Mouse (Mus musculus): ENCODE data around the gene Tnik. TPM values are rescaled to one million over a fixed set of nuclear protein-coding genes. Genes with fewer than 3 reads are reported as not detected.

Gene Tnik
- polyA plus RNA-seq, 2 experiments from 2014 or later = 44.9 to 49.8 TPM

DNA sequence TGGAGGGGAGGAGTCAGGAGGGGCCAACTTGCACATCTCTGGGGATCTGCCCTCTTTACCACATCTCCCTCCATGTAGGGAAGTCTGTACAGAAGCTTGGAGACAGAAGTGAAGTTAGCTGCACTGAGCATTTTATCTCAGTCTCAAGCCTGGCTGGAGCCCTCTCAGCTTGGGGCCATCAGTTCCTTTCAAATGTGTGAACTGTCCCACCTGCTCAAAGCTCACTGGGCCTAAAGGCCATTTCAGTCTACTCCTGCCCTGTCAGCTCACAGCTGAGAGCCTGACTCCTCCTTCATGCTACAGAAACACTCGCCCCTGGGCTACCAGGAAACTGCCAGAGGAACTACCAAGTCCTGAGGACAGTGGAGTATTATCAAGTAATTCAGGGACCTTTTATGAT lies 288.7 kb downstream of the Tnik start:
- no peak for ATAC-seq

GRCm38 (mm10) chr3:28554934-28555333 lies 291.9 kb downstream of the Tnik start:
- ATAC-seq = no peak

- no peak for ATAC-seq
Measured at GRCm38 (mm10) chr3:28555795-28556570, 293.0 kb downstream of the Tnik start.

GRCm38 (mm10) chr3:28558328-28558871 lies 295.4 kb downstream of the Tnik start:
- no peak for ATAC-seq

DNA sequence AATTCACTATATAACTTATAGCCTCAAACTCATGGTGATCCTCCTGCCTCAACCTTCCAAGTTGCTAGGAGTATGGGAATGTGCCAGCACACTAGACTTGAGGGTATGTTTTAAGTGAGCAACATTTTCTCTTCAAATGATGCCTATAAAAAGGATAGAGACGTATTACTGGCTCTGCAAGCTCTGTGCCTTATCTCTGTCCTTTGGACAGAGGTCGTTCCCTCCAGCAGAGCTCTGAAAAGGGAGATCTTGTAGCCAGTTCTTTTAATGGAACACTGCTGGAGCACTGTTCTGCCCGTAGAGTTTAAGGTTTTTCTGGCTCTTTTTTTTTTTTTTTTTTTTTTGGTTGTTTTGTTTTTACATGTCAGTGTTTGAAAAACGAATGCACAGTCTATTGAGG lies 298.4 kb downstream of the Tnik start:
- no peak for ATAC-seq

DNA sequence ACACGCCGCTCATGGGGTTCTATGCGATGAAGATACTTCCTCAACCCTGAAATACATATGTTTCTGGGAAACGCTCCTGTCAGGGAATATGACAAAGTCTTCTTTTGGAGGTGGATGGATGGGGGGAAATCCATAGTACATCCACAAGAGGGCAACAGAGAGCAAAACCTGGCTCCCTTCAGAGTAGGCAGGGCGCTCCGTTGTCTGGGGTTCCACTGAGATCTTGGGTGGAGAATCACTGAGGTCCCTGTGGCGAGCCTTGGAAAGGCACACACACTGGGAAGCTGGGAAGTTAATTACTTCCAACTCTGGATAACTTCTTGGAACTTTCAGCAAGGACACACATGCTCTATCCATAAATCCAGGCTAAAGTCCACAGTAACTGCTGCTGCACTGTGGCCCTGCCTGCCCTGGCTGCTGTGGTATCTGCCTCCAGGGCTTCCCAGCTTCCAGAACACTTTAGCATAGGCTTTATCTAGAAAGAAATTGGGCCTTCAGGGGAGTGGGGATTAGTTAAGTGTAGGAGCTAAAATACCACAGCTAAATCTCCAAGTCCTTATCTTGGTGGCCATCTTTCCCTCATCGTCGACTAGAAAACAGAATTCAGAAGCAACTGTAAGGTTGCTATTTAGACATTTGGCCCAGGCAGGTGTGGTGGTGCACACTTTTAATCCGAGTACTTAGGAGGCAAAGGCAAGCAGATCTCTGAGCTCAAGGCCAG lies 299.8 kb downstream of the Tnik start:
- peak; percentile 49 for ATAC-seq

GRCm38 (mm10) chr3:28564370-28565357 lies 301.6 kb downstream of the Tnik start:
- no peak for ATAC-seq

DNA sequence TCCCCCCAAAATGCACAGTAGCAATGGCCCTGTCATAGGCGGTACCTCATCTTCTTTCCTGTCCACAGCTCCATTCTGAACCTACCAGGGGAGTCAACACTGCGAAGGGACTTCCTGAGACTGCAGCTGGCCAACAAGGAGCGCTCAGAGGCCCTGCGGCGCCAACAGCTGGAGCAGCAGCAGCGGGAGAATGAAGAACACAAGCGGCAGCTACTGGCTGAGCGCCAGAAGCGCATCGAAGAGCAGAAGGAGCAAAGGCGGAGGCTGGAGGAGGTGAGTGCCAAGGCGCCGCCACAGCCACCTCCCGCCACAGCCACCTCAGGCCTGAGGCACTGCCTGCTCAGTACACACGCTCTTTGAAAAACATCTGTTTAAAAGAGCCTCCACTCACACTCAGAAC lies 314.3 kb downstream of the Tnik start:
- ATAC-seq = no peak

- ATAC-seq = no peak
Measured at GRCm38 (mm10) chr3:28578950-28579615, 316.1 kb downstream of the Tnik start.

GRCm38 (mm10) chr3:28585750-28586465 lies 322.9 kb downstream of the Tnik start:
- ATAC-seq = no peak

DNA sequence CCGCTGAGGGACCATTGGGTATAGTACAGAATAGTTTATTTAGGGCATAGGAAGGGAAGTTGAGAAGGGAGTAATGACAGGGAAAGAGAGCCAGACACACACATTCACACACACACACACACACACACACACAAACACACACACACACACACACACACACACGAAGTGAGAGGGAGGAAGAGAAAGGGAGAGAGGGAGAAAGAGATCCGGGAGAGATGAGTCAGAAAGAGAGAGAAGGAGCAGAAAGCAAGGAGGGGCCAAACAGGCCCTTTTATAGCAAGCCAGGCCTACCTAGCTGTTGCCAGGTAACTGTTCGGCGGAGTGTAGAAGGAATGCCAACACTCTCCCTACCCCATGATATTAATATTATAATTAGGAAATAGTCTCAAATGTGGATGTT lies 324.8 kb downstream of the Tnik start:
- ATAC-seq = no peak

- no peak for ATAC-seq
Measured at GRCm38 (mm10) chr3:28591345-28591744, 328.3 kb downstream of the Tnik start.

- no peak for ATAC-seq
Measured at GRCm38 (mm10) chr3:28593922-28594321, 330.9 kb downstream of the Tnik start.

GRCm38 (mm10) chr3:28599476-28599875 lies 336.5 kb downstream of the Tnik start:
- ATAC-seq = no peak

GRCm38 (mm10) chr3:28606741-28607140 lies 343.7 kb downstream of the Tnik start:
- no peak for ATAC-seq

GRCm38 (mm10) chr3:28612330-28612729 lies 349.3 kb downstream of the Tnik start:
- ATAC-seq = no peak

GRCm38 (mm10) chr3:28616386-28616785 lies 353.4 kb downstream of the Tnik start:
- no peak for ATAC-seq

DNA sequence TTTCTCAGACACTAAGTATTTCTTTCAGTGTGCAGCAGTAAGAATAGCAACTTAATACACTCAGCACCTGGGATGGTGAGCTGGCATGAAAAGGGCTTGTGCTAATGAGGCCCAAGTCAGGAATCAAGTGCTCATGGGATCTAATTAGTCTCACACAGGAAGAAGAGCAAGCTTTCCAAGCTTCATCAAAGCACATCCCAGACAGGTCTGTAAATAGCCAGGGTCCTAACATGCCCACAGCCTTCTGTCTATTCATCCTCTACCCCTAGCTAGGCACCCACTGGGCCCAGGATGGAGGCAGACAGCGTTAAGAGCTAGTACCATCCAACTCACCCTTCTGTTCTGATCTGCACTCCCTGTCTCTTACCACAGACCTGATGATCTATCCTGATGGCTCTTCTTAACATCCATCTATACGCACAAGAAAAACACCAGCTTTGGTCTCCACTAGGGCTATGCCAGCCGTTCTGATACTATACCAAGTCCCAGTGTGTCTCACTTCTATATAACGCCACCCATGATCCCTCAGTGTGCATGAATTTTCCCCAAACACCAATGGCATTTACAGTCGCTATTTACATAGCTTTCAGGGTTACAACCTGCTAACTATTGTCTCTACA lies 354.1 kb downstream of the Tnik start:
- ATAC-seq = no peak

GRCm38 (mm10) chr3:28621792-28622191 lies 358.8 kb downstream of the Tnik start:
- no peak for ATAC-seq

GRCm38 (mm10) chr3:28626816-28627215 lies 363.8 kb downstream of the Tnik start:
- no peak for ATAC-seq

DNA sequence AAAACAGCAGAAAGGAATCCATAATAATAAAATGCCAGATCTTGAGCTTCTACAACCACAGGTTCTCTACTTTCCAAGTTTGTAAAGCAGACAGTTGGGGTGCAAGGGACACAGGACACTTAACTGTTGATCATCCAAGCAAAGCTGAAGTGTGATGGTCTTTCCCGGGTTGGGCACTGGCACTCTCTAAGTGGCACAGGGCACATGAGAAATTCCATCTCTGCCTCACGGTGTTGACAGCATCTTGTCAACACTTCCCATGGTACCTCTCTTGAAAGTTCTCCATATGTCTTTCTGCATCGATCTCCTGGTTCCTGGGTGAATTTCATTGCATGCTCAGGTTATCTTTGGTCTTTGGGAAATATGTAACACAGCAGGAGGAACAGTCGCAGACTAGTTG lies 373.8 kb downstream of the Tnik start:
- ATAC-seq = no peak

All from activated CD4-positive, CD25-positive, alpha-beta regulatory T cell, adult 4 months (primary cell).